Mouse (Mus musculus): ENCODE measurements around the gene Pheta1. TPM values are rescaled to one million over a fixed set of nuclear protein-coding genes. Genes with fewer than 3 reads are reported as not detected.

Pheta1 gene
- polyA plus RNA-seq, 1 experiment from 2014 or later, result 22.7 TPM

- no peak for ATAC-seq
- Histone ChIP-seq H3K9me3 (ENCODE audit: low read length) (no peaks in the 10 kb centered on the region), H3K27me3 (replicated peaks; ENCODE audit: insufficient read depth, low read length) (no peaks in the 10 kb centered on the region), H3K9ac (replicated peaks; ENCODE audit: low read depth) (no peak overlapping the region), H3K36me3 (ENCODE audit: insufficient read depth, low read length) (peaks cover 28% of the 10 kb centered on the region), H3K4me3 (ENCODE audit: low read depth, low read length) (no peak overlapping the region), H3K4me2 (replicated peaks; ENCODE audit: low read depth, low read length) (no peak overlapping the region), H3K4me1 (ENCODE audit: insufficient read depth, low read depth, low read length) (no peaks in the 10 kb centered on the region), H3K27ac (ENCODE audit: low read length) (no peak overlapping the region)
- DNase-seq (ENCODE audit: low spot score), result no peak
- TF ChIP-seq CTCF (IDR thresholded peaks at IDR 0.05), result no peak
- TF ChIP-seq EP300 (IDR thresholded peaks at IDR 0.05), result no peak
- 96% methylated on average over 7 of the region's 7 CpGs for WGBS
Measured at GRCm38 (mm10) chr5:121818401-121818800, 30.4 kb upstream of the Pheta1 start.

GRCm38 (mm10) chr5:121818862-121819261, 29.9 kb upstream of the Pheta1 start:
- Histone ChIP-seq H3K4me2 (replicated peaks; ENCODE audit: low read depth, low read length) (no peak overlapping the region), H3K9ac (replicated peaks; ENCODE audit: low read depth) (no peak overlapping the region), H3K36me3 (ENCODE audit: insufficient read depth, low read length) (peaks cover 28% of the 10 kb centered on the region), H3K9me3 (ENCODE audit: low read length) (no peaks in the 10 kb centered on the region), H3K4me1 (ENCODE audit: insufficient read depth, low read depth, low read length) (no peaks in the 10 kb centered on the region), H3K4me3 (ENCODE audit: low read depth, low read length) (no peak overlapping the region), H3K27me3 (replicated peaks; ENCODE audit: insufficient read depth, low read length) (no peaks in the 10 kb centered on the region), H3K27ac (ENCODE audit: low read length) (no peak overlapping the region)
- WGBS, result 84% methylated on average over 4 of the region's 4 CpGs
- DNase-seq (ENCODE audit: low spot score) (no peak), ATAC-seq (no peak)
- TF ChIP-seq EP300 (IDR thresholded peaks at IDR 0.05), result no peak
- no peak for TF ChIP-seq CTCF (IDR thresholded peaks at IDR 0.05)

GRCm38 (mm10) chr5:121819559-121819958, 29.2 kb upstream of the Pheta1 start:
- peaks cover 28% of the 10 kb centered on the region for H3K36me3 ChIP-seq (ENCODE audit: insufficient read depth, low read length)
- H3K4me2 ChIP-seq (replicated peaks; ENCODE audit: low read depth, low read length), result no peak overlapping the region
- no peak overlapping the region for H3K9ac ChIP-seq (replicated peaks; ENCODE audit: low read depth)
- H3K27ac ChIP-seq (ENCODE audit: low read length), result peak overlapping the region; percentile 9; the same call in 1 of the 2 replicates
- ATAC-seq (no peak), DNase-seq (ENCODE audit: low spot score) (no peak)
- WGBS, result 79% methylated on average over 5 of the region's 5 CpGs
- no peaks in the 10 kb centered on the region for H3K4me1 ChIP-seq (ENCODE audit: insufficient read depth, low read depth, low read length)
- H3K27me3 ChIP-seq (replicated peaks; ENCODE audit: insufficient read depth, low read length), result no peaks in the 10 kb centered on the region
- TF ChIP-seq CTCF (IDR thresholded peaks at IDR 0.05) (no peak), EP300 (IDR thresholded peaks at IDR 0.05) (no peak)
- no peaks in the 10 kb centered on the region for H3K9me3 ChIP-seq (ENCODE audit: low read length)
- H3K4me3 ChIP-seq (ENCODE audit: low read depth, low read length), result no peak overlapping the region

GRCm38 (mm10) chr5:121820161-121820560, 28.6 kb upstream of the Pheta1 start:
- peak; percentile 64 for DNase-seq (ENCODE audit: low spot score)
- H3K36me3 ChIP-seq (ENCODE audit: insufficient read depth, low read length), result peaks cover 28% of the 10 kb centered on the region
- TF ChIP-seq EP300 (IDR thresholded peaks at IDR 0.05) (no peak), CTCF (IDR thresholded peaks at IDR 0.05) (no peak)
- no peaks in the 10 kb centered on the region for H3K4me1 ChIP-seq (ENCODE audit: insufficient read depth, low read depth, low read length)
- 47% methylated on average over 2 of the region's 2 CpGs for WGBS
- no peak overlapping the region for H3K4me2 ChIP-seq (replicated peaks; ENCODE audit: low read depth, low read length)
- no peak overlapping the region for H3K4me3 ChIP-seq (ENCODE audit: low read depth, low read length)
- H3K9ac ChIP-seq (replicated peaks; ENCODE audit: low read depth), result no peak overlapping the region
- H3K27ac ChIP-seq (ENCODE audit: low read length), result peak overlapping the region; percentile 9; the same call in 1 of the 2 replicates
- no peaks in the 10 kb centered on the region for H3K9me3 ChIP-seq (ENCODE audit: low read length)
- no peaks in the 10 kb centered on the region for H3K27me3 ChIP-seq (replicated peaks; ENCODE audit: insufficient read depth, low read length)
- ATAC-seq, result peak; percentile 27

- Histone ChIP-seq H3K27ac (ENCODE audit: low read length) (no peak overlapping the region), H3K4me3 (ENCODE audit: low read depth, low read length) (no peak overlapping the region), H3K27me3 (replicated peaks; ENCODE audit: insufficient read depth, low read length) (no peaks in the 10 kb centered on the region), H3K36me3 (ENCODE audit: insufficient read depth, low read length) (peaks cover 33% of the 10 kb centered on the region), H3K9ac (replicated peaks; ENCODE audit: low read depth) (no peak overlapping the region), H3K9me3 (ENCODE audit: low read length) (no peaks in the 10 kb centered on the region), H3K4me1 (ENCODE audit: insufficient read depth, low read depth, low read length) (no peaks in the 10 kb centered on the region), H3K4me2 (replicated peaks; ENCODE audit: low read depth, low read length) (no peak overlapping the region)
- no peak for DNase-seq (ENCODE audit: low spot score)
- WGBS, result 34% methylated on average over 3 of the region's 3 CpGs
- no peak for ATAC-seq
- TF ChIP-seq EP300 (IDR thresholded peaks at IDR 0.05) (no peak), CTCF (IDR thresholded peaks at IDR 0.05) (no peak)
Measured at GRCm38 (mm10) chr5:121820657-121821056, 28.1 kb upstream of the Pheta1 start.

GRCm38 (mm10) chr5:121821116-121821515, 27.7 kb upstream of the Pheta1 start:
- H3K27me3 ChIP-seq (replicated peaks; ENCODE audit: insufficient read depth, low read length), result no peaks in the 10 kb centered on the region
- no peak overlapping the region for H3K4me2 ChIP-seq (replicated peaks; ENCODE audit: low read depth, low read length)
- TF ChIP-seq CTCF (IDR thresholded peaks at IDR 0.05) (no peak), EP300 (IDR thresholded peaks at IDR 0.05) (no peak)
- H3K36me3 ChIP-seq (ENCODE audit: insufficient read depth, low read length), result peaks cover 35% of the 10 kb centered on the region
- no peak overlapping the region for H3K27ac ChIP-seq (ENCODE audit: low read length)
- no peak overlapping the region for H3K4me3 ChIP-seq (ENCODE audit: low read depth, low read length)
- no peaks in the 10 kb centered on the region for H3K9me3 ChIP-seq (ENCODE audit: low read length)
- DNase-seq (ENCODE audit: low spot score) (no peak), ATAC-seq (no peak)
- no peaks in the 10 kb centered on the region for H3K4me1 ChIP-seq (ENCODE audit: insufficient read depth, low read depth, low read length)
- 78% methylated on average over 5 of the region's 5 CpGs for WGBS
- no peak overlapping the region for H3K9ac ChIP-seq (replicated peaks; ENCODE audit: low read depth)

- no peaks in the 10 kb centered on the region for H3K9me3 ChIP-seq (ENCODE audit: low read length)
- WGBS, result 55% methylated on average over 5 of the region's 5 CpGs
- H3K9ac ChIP-seq (replicated peaks; ENCODE audit: low read depth), result no peak overlapping the region
- H3K4me1 ChIP-seq (ENCODE audit: insufficient read depth, low read depth, low read length), result no peaks in the 10 kb centered on the region
- H3K4me2 ChIP-seq (replicated peaks; ENCODE audit: low read depth, low read length), result no peak overlapping the region
- H3K36me3 ChIP-seq (ENCODE audit: insufficient read depth, low read length), result peaks cover 36% of the 10 kb centered on the region
- ATAC-seq (no peak), DNase-seq (ENCODE audit: low spot score) (no peak)
- H3K27ac ChIP-seq (ENCODE audit: low read length), result no peak overlapping the region
- TF ChIP-seq CTCF (IDR thresholded peaks at IDR 0.05), result no peak
- TF ChIP-seq EP300 (IDR thresholded peaks at IDR 0.05), result no peak
- H3K4me3 ChIP-seq (ENCODE audit: low read depth, low read length), result no peak overlapping the region
- no peaks in the 10 kb centered on the region for H3K27me3 ChIP-seq (replicated peaks; ENCODE audit: insufficient read depth, low read length)
Measured at GRCm38 (mm10) chr5:121821552-121821951, 27.2 kb upstream of the Pheta1 start.

Measured in lung, postnatal 0 days (tissue).